In genomic region chr1:134275616-134276464, GRCm38 (mm10) we compare ENCODE assay signal across 9 mouse cellular contexts. TPM values are rescaled to one million over a fixed set of nuclear protein-coding genes. Genes with fewer than 3 reads are reported as not detected.
A peak's percentile ranks its signal among the peaks of the same experiment; 100 is the strongest.
DNase-seq lines count a peak whose midpoint lies in the region; ATAC-seq lines count a peak whose summit lies in the region.
"Had no signal": no experiment of that assay in that cellular context is flagged by ENCODE, and none has a peak within 500 bp of the region (broad histone marks: within the 10 kb centered on the region; RNA-seq: fewer than 3 reads in every experiment).

No protein-coding gene starts in this region.

- no peaks in the 10 kb centered on the region for H3K9me3 ChIP-seq in embryonic facial prominence, embryonic 14.5 days (ENCODE audit: control insufficient read depth, low read length)
- no peaks in the 10 kb centered on the region for H3K9me3 ChIP-seq in embryonic facial prominence, embryonic 10.5 days
- no peaks in the 10 kb centered on the region for H3K9me3 ChIP-seq in limb, embryonic 13.5 days
- H3K9me3 ChIP-seq in limb, embryonic 10.5 days (replicated peaks) = no peaks in the 10 kb centered on the region
- H3K9me3 ChIP-seq in kidney, embryonic 16.5 days (ENCODE audit: low read length) = no peaks in the 10 kb centered on the region
- H3K9me3 ChIP-seq: hindbrain, embryonic 10.5 days had no signal

- peak; percentile 50 for ATAC-seq in embryonic facial prominence, embryonic 14.5 days (ENCODE audit: low read depth)
- peak; percentile 57 for ATAC-seq in limb, embryonic 13.5 days (ENCODE audit: low FRiP score, low read depth)
- peak; percentile 52; the same call in 1 of the 2 replicates for ATAC-seq in kidney, embryonic 16.5 days (ENCODE audit: low FRiP score, low TSS enrichment)

- 66% methylated on average over 13 of the region's 13 CpGs for WGBS in embryonic facial prominence, embryonic 14.5 days
- 77% methylated on average over 13 of the region's 13 CpGs for WGBS in embryonic facial prominence, embryonic 10.5 days
- WGBS in limb, embryonic 13.5 days = 54% methylated on average over 13 of the region's 13 CpGs
- WGBS in limb, embryonic 10.5 days = 62% methylated on average over 13 of the region's 13 CpGs
- 31% methylated on average over 13 of the region's 13 CpGs for WGBS in kidney, embryonic 16.5 days

- no peak overlapping the region for H3K4me2 ChIP-seq in embryonic facial prominence, embryonic 14.5 days (ENCODE audit: low read depth, low read length)
- no peak overlapping the region for H3K4me2 ChIP-seq in limb, embryonic 13.5 days (replicated peaks)
- no peak overlapping the region for H3K4me2 ChIP-seq in kidney, embryonic 16.5 days (replicated peaks; ENCODE audit: low read depth, low read length)

- H3K9ac ChIP-seq in embryonic facial prominence, embryonic 14.5 days (ENCODE audit: low read depth, low read length) = no peak overlapping the region
- no peak overlapping the region for H3K9ac ChIP-seq in limb, embryonic 13.5 days
- H3K9ac ChIP-seq in kidney, embryonic 16.5 days (replicated peaks; ENCODE audit: low read length) = no peak overlapping the region

- H3K4me1 ChIP-seq in embryonic facial prominence, embryonic 14.5 days (ENCODE audit: control insufficient read depth, insufficient read depth, low read length) = no peaks in the 10 kb centered on the region
- peaks cover 23% of the 10 kb centered on the region for H3K4me1 ChIP-seq in embryonic facial prominence, embryonic 10.5 days
- H3K4me1 ChIP-seq in limb, embryonic 13.5 days = peaks cover 17% of the 10 kb centered on the region
- H3K4me1 ChIP-seq in limb, embryonic 10.5 days = peaks cover 16% of the 10 kb centered on the region
- H3K4me1 ChIP-seq in kidney, embryonic 16.5 days (ENCODE audit: insufficient read depth, low read length) = peaks cover 7% of the 10 kb centered on the region

- no peaks in the 10 kb centered on the region for H3K36me3 ChIP-seq in embryonic facial prominence, embryonic 14.5 days (ENCODE audit: control insufficient read depth, insufficient read depth, low read length)
- no peaks in the 10 kb centered on the region for H3K36me3 ChIP-seq in embryonic facial prominence, embryonic 10.5 days (replicated peaks)
- no peaks in the 10 kb centered on the region for H3K36me3 ChIP-seq in limb, embryonic 13.5 days
- no peaks in the 10 kb centered on the region for H3K36me3 ChIP-seq in limb, embryonic 10.5 days
- no peaks in the 10 kb centered on the region for H3K36me3 ChIP-seq in kidney, embryonic 16.5 days (ENCODE audit: insufficient read depth, low read length)
- H3K36me3 ChIP-seq: hindbrain, embryonic 10.5 days had no signal

- no peak overlapping the region for H3K4me3 ChIP-seq in embryonic facial prominence, embryonic 14.5 days (ENCODE audit: low read depth, low read length)
- no peak overlapping the region for H3K4me3 ChIP-seq in embryonic facial prominence, embryonic 10.5 days
- H3K4me3 ChIP-seq in limb, embryonic 13.5 days = no peak overlapping the region
- no peak overlapping the region for H3K4me3 ChIP-seq in limb, embryonic 10.5 days
- H3K4me3 ChIP-seq in kidney, embryonic 16.5 days (ENCODE audit: low read length) = no peak overlapping the region
- H3K4me3 ChIP-seq: hindbrain, embryonic 10.5 days had no signal

- no peaks in the 10 kb centered on the region for H3K27me3 ChIP-seq in embryonic facial prominence, embryonic 14.5 days (replicated peaks; ENCODE audit: control insufficient read depth, insufficient read depth, low read length)
- no peaks in the 10 kb centered on the region; the same call in 1 of the 2 replicates for H3K27me3 ChIP-seq in embryonic facial prominence, embryonic 10.5 days (replicated peaks; ENCODE audit: low read depth, poor library complexity, severe bottlenecking)
- no peaks in the 10 kb centered on the region for H3K27me3 ChIP-seq in limb, embryonic 13.5 days
- no peaks in the 10 kb centered on the region for H3K27me3 ChIP-seq in limb, embryonic 10.5 days (ENCODE audit: low read depth, poor library complexity, severe bottlenecking)
- H3K27me3 ChIP-seq in kidney, embryonic 16.5 days (ENCODE audit: insufficient read depth, low read length) = no peaks in the 10 kb centered on the region

- DNase-seq in embryonic facial prominence, embryonic 14.5 days (ENCODE audit: low spot score) = no peak
- DNase-seq in embryonic facial prominence, embryonic 10.5 days (ENCODE audit: low spot score) = no peak
- DNase-seq in limb, embryonic 10.5 days (ENCODE audit: low spot score) = no peak
- peak; percentile 15 to 27 for DNase-seq in right cerebral cortex, postnatal 36 days (ENCODE audit: low spot score in 2 of 2)
- no peak for DNase-seq in thymus, postnatal 25 days
- DNase-seq in urinary bladder, adult 18-20 months (ENCODE audit: low spot score in 2 of 2) = no peak

- no peak overlapping the region for H3K27ac ChIP-seq in embryonic facial prominence, embryonic 14.5 days (replicated peaks; ENCODE audit: low read depth, low read length)
- no peak overlapping the region for H3K27ac ChIP-seq in embryonic facial prominence, embryonic 10.5 days (replicated peaks)
- H3K27ac ChIP-seq in limb, embryonic 13.5 days = no peak overlapping the region
- H3K27ac ChIP-seq in limb, embryonic 10.5 days = no peak overlapping the region; the same call in 1 of the 2 replicates
- H3K27ac ChIP-seq in kidney, embryonic 16.5 days (ENCODE audit: low read length) = no peak overlapping the region
- H3K27ac ChIP-seq: hindbrain, embryonic 10.5 days had no signal

RNA-seq across cellular contexts. Expression of gene Myog, which starts 13.9 kb away (rescaled TPM):
- 219 and 223 TPM in 2 replicates for polyA plus RNA-seq in embryonic facial prominence, embryonic 14.5 days (2014; fragmentation: Nextera tagmentation; extraction: Ambion mirVana)
- 0.62 and 3.1 TPM in 2 replicates for polyA plus RNA-seq in embryonic facial prominence, embryonic 10.5 days (2016; fragmentation: Nextera tagmentation; extraction: Ambion mirVana)
- 171 and 190 TPM in 2 replicates for polyA plus RNA-seq in limb, embryonic 13.5 days (2015; fragmentation: Nextera tagmentation; extraction: Ambion mirVana)
- polyA plus RNA-seq in limb, embryonic 10.5 days (2016; fragmentation: Nextera tagmentation; extraction: Ambion mirVana) = 2.0 and 16.0 TPM in 2 replicates
- polyA plus RNA-seq in kidney, embryonic 16.5 days (2015; fragmentation: Nextera tagmentation; extraction: Ambion mirVana) = 2.4 and 3.4 TPM in 2 replicates

RNA-seq across cellular contexts. Expression of gene Adora1, which starts 40.6 kb away (rescaled TPM):
- polyA plus RNA-seq in embryonic facial prominence, embryonic 14.5 days (2014; fragmentation: Nextera tagmentation; extraction: Ambion mirVana) = 1.5 and 1.8 TPM in 2 replicates
- 0.28 and 0.65 TPM in 2 replicates for polyA plus RNA-seq in embryonic facial prominence, embryonic 10.5 days (2016; fragmentation: Nextera tagmentation; extraction: Ambion mirVana)
- polyA plus RNA-seq in limb, embryonic 13.5 days (2015; fragmentation: Nextera tagmentation; extraction: Ambion mirVana) = 2.8 and 3.2 TPM in 2 replicates
- polyA plus RNA-seq in limb, embryonic 10.5 days (2016; fragmentation: Nextera tagmentation; extraction: Ambion mirVana) = 0.06 and 0.69 TPM in 2 replicates
- polyA plus RNA-seq in kidney, embryonic 16.5 days (2015; fragmentation: Nextera tagmentation; extraction: Ambion mirVana) = 10.4 and 10.6 TPM in 2 replicates

RNA-seq across cellular contexts. Expression of gene Ppfia4, which starts 56.9 kb away (rescaled TPM):
- polyA plus RNA-seq in embryonic facial prominence, embryonic 14.5 days (2014; fragmentation: Nextera tagmentation; extraction: Ambion mirVana) = 12.8 and 14.1 TPM in 2 replicates
- 2.4 and 2.5 TPM in 2 replicates for polyA plus RNA-seq in embryonic facial prominence, embryonic 10.5 days (2016; fragmentation: Nextera tagmentation; extraction: Ambion mirVana)
- 10.3 and 10.4 TPM in 2 replicates for polyA plus RNA-seq in limb, embryonic 13.5 days (2015; fragmentation: Nextera tagmentation; extraction: Ambion mirVana)
- polyA plus RNA-seq in limb, embryonic 10.5 days (2016; fragmentation: Nextera tagmentation; extraction: Ambion mirVana) = 1.8 and 2.3 TPM in 2 replicates
- 3.6 and 3.9 TPM in 2 replicates for polyA plus RNA-seq in kidney, embryonic 16.5 days (2015; fragmentation: Nextera tagmentation; extraction: Ambion mirVana)

Comparison
In these comparisons a context has a peak if more than half of its experiments do, and no peak if none do; other contexts are left out.
1. RNA of gene Myog, which starts 13.9 kb away (polyA plus RNA-seq): 219 to 223 TPM in embryonic facial prominence, embryonic 14.5 days and 171 to 190 TPM in limb, embryonic 13.5 days; 2.0 to 16.0 TPM in limb, embryonic 10.5 days, 2.4 to 3.4 TPM in kidney, embryonic 16.5 days and 0.62 to 3.1 TPM in embryonic facial prominence, embryonic 10.5 days; every median in the first group is over 10 times any median in the second.
2. DNase-seq: peak in right cerebral cortex, postnatal 36 days (2 of 2); none in embryonic facial prominence, embryonic 14.5 days (single experiment), embryonic facial prominence, embryonic 10.5 days (single experiment), limb, embryonic 10.5 days (single experiment), thymus, postnatal 25 days (single experiment) and urinary bladder, adult 18-20 months (0 of 2).
3. Peak in every context shown above with its lines, with median percentiles within 50 percentile points of each other: ATAC-seq.